Mouse (Mus musculus) stomach, postnatal 0 days (tissue): Measurements from ENCODE around the gene Bicral. TPM values are rescaled to one million over a fixed set of nuclear protein-coding genes. Genes with fewer than 3 reads are reported as not detected.
"Not testable (repeated sequence)": the region's sequence is repeated elsewhere in the genome, so short reads cannot be mapped to it uniquely, and the experiment has no call there.

ENCODE experiments used
- ATAC-seq: fragments of 200-750 bp; cut with Nextera tagmentation; 2 replicates; pipeline ENCODE4 v1.8.0; 2017; ENCODE audit not compliant: low FRiP score, low TSS enrichment
- DNase-seq: peaks from one replicate; pipeline ENCODE4 v3.0.0-alpha.2; 2016; ENCODE audit warnings: low spot score
- H3K27ac ChIP-seq: fragments of 300-500 bp; sonication (generic); replicated peaks from 2 replicates; pipeline ENCODE4 v1.5.1; 2014; ENCODE audit warnings: mild to moderate bottlenecking, control low read depth
- H3K27me3 ChIP-seq: fragments of 300-500 bp; sonication (generic); 2 replicates; pipeline ENCODE4 v1.6.1; 2014; ENCODE audit warnings: low read length; ENCODE audit not compliant: control insufficient read depth, insufficient read depth
- H3K36me3 ChIP-seq: fragments of 300-500 bp; sonication (generic); 2 replicates; pipeline ENCODE4 v1.6.1; 2014; ENCODE audit warnings: low read length, mixed read lengths; ENCODE audit not compliant: control insufficient read depth, insufficient read depth
- H3K4me1 ChIP-seq: fragments of 300-500 bp; sonication (generic); replicated peaks from 2 replicates; pipeline ENCODE4 v1.6.1; 2014; ENCODE audit warnings: antibody characterized with exemption; ENCODE audit not compliant: control insufficient read depth, insufficient read depth
- H3K4me2 ChIP-seq: fragments of 300-500 bp; sonication (generic); replicated peaks from 2 replicates; pipeline ENCODE4 v1.6.1; 2014; ENCODE audit warnings: low read depth, mild to moderate bottlenecking, control low read depth, moderate library complexity
- H3K4me3 ChIP-seq: fragments of 300-500 bp; sonication (generic); 2 replicates; pipeline ENCODE4 v1.5.1; 2014; ENCODE audit warnings: low read depth, low read length, control low read depth
- H3K9ac ChIP-seq: fragments of 300-500 bp; sonication (generic); 2 replicates; pipeline ENCODE4 v1.6.1; 2014; ENCODE audit warnings: mild to moderate bottlenecking, low read length, control low read depth, mixed read lengths
- H3K9me3 ChIP-seq: fragments of 300-500 bp; sonication (generic); 2 replicates; pipeline ENCODE4 v1.6.1; 2016; ENCODE audit warnings: low read length; ENCODE audit not compliant: control insufficient read depth
- CTCF ChIP-seq: IDR thresholded peaks from 2 replicates; pipeline ENCODE4 v1.5.1; 2016; ENCODE audit warnings: antibody characterized with exemption, low read depth, mild to moderate bottlenecking, moderate library complexity
- EP300 ChIP-seq: optimal IDR thresholded peaks from 2 replicates; pipeline ENCODE3; 2016; ENCODE audit warnings: antibody characterized with exemption
- WGBS: fragments of 180-500 bp; shearing (Covaris S2); extraction: QIAGEN DNeasy Blood & Tissue Kit; methylation state at CpG from one replicate; pipeline ENCODE4 v1.1.7; 2014; 5-methylcytosine and 5-hydroxymethylcytosine counted together
- polyA plus RNA-seq: library from polyadenylated mRNA; unstranded; fragments of >200 nt; fragmentation: Nextera tagmentation; extraction: Ambion mirVana; gene quantifications from 2 replicates; pipeline ENCODE4 v1.2.1, GENCODE M21; 2015

Gene Bicral
- polyA plus RNA-seq, 1 experiment from 2014 or later, result 2.3 TPM

DNA sequence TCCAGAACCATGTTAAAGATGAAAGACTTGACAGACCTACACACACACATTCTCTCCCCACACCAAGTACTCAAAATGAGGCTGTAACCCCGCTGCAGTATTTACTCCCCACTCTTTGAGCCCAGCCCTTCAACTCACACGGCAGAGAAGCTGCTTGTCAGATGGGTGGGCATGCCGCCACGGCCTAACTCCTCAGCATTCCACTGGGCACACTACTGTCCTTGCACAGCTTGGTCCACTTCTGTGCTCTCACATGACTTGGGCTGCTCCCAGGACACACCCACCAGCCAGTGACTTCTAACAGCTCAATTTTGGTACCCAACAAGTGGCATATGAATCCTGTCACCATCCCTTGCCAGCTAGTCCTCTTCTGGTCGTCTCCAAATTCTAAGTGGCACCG is 5.0 kb downstream of the Bicral start:
- Histone ChIP-seq H3K4me1 (no peaks in the 10 kb centered on the region; the same call in none of the 2 replicates), H3K4me3 (no peak overlapping the region), H3K27ac (no peak overlapping the region; the same call in 1 of the 2 replicates), H3K4me2 (no peak overlapping the region), H3K36me3 (no peaks in the 10 kb centered on the region), H3K27me3 (no peaks in the 10 kb centered on the region), H3K9me3 (no peaks in the 10 kb centered on the region), H3K9ac (no peak overlapping the region)
- no peak for ATAC-seq
- TF ChIP-seq EP300, result no peak
- TF ChIP-seq CTCF, result no peak
- WGBS, result 22% methylated on average over 6 of the region's 6 CpGs
- peak; percentile 44 for DNase-seq

GRCm38 (mm10) chr17:46852725-46853124 is 5.6 kb downstream of the Bicral start:
- H3K27ac ChIP-seq, result no peak overlapping the region; the same call in 1 of the 2 replicates
- ATAC-seq (no peak), DNase-seq (peak; percentile 41)
- no peaks in the 10 kb centered on the region for H3K36me3 ChIP-seq
- no peak overlapping the region for H3K9ac ChIP-seq
- H3K9me3 ChIP-seq, result no peaks in the 10 kb centered on the region
- 20% methylated on average over 6 of the region's 6 CpGs for WGBS
- H3K4me2 ChIP-seq, result no peak overlapping the region
- H3K4me1 ChIP-seq, result no peaks in the 10 kb centered on the region; the same call in none of the 2 replicates
- TF ChIP-seq CTCF, result no peak
- TF ChIP-seq EP300, result no peak
- no peaks in the 10 kb centered on the region for H3K27me3 ChIP-seq
- H3K4me3 ChIP-seq, result no peak overlapping the region

GRCm38 (mm10) chr17:46847206-46847605 is 11.1 kb downstream of the Bicral start:
- H3K4me3 ChIP-seq, result no peak overlapping the region
- no peak overlapping the region for H3K9ac ChIP-seq
- no peak for ATAC-seq
- no peaks in the 10 kb centered on the region for H3K36me3 ChIP-seq
- H3K27me3 ChIP-seq, result no peaks in the 10 kb centered on the region
- H3K9me3 ChIP-seq, result no peaks in the 10 kb centered on the region
- TF ChIP-seq EP300 (no peak), CTCF (no peak)
- no peak overlapping the region for H3K4me2 ChIP-seq
- WGBS, result 85% methylated on average over 7 of the region's 7 CpGs
- DNase-seq, result no peak
- H3K27ac ChIP-seq, result no peak overlapping the region
- no peaks in the 10 kb centered on the region for H3K4me1 ChIP-seq

DNA sequence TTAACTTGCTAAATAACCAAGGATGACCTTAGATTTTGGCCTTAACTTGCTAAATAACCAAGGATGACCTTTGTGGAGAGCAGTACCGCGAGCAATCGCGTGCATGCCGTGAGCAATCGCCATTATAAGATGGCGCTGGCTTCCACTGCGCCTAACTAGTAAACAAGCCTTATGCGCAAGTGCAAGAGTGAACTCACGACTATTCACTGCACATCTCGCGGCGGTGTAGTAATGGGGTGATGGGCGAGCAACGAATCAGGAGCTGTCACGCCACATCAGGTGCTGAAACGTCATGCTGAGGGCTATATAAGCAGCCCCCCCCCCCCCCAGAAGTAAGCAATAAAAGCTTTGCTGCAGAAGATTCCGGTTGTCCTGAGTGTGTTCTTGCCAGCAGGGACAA is 11.7 kb downstream of the Bicral start:
- H3K4me1 ChIP-seq, H3K9ac ChIP-seq, H3K27me3 ChIP-seq, H3K9me3 ChIP-seq, H3K4me3 ChIP-seq, DNase-seq, H3K27ac ChIP-seq, H3K36me3 ChIP-seq, ATAC-seq, H3K4me2 ChIP-seq: not testable (repeated sequence)
- 94% methylated on average over 18 of the region's 18 CpGs for WGBS

- Histone ChIP-seq H3K4me3 (no peak overlapping the region), H3K27me3 (no peaks in the 10 kb centered on the region), H3K36me3 (no peaks in the 10 kb centered on the region), H3K27ac (no peak overlapping the region), H3K9me3 (no peaks in the 10 kb centered on the region), H3K4me1 (no peaks in the 10 kb centered on the region), H3K4me2 (no peak overlapping the region), H3K9ac (no peak overlapping the region)
- TF ChIP-seq EP300, result no peak
- no peak for TF ChIP-seq CTCF
- DNase-seq, result no peak
- 83% methylated on average over 12 of the region's 12 CpGs for WGBS
- ATAC-seq, result no peak
Observed at GRCm38 (mm10) chr17:46845262-46845661, 13.0 kb downstream of the Bicral start.

- Histone ChIP-seq H3K9ac (no peak overlapping the region), H3K4me1 (no peaks in the 10 kb centered on the region), H3K27me3 (no peaks in the 10 kb centered on the region), H3K9me3 (no peaks in the 10 kb centered on the region), H3K27ac (no peak overlapping the region), H3K4me3 (no peak overlapping the region), H3K36me3 (no peaks in the 10 kb centered on the region), H3K4me2 (no peak overlapping the region)
- 72% methylated on average over 10 of the region's 10 CpGs for WGBS
- ATAC-seq (no peak), DNase-seq (no peak)
- TF ChIP-seq EP300 (no peak), CTCF (no peak)
Observed at GRCm38 (mm10) chr17:46844811-46845210, 13.5 kb downstream of the Bicral start.
